Comparison of ENCODE assay signal across 22 mouse cellular contexts in genomic region chr6:10803383-10803782, GRCm38 (mm10).
A peak's percentile ranks its signal among the peaks of the same experiment; 100 is the strongest.
DNase-seq lines count a peak whose midpoint lies in the region; ATAC-seq lines count a peak whose summit lies in the region.
"Had no signal": no experiment of that assay in that cellular context is flagged by ENCODE, and none has a peak within 500 bp of the region (broad histone marks: within the 10 kb centered on the region; RNA-seq: fewer than 3 reads in every experiment).

No protein-coding gene starts in this region.

- H3K9me3 ChIP-seq in midbrain, embryonic 15.5 days: no peaks in the 10 kb centered on the region
- H3K9me3 ChIP-seq: G1E had no signal

- H3K4me1 ChIP-seq in midbrain, embryonic 15.5 days: no peaks in the 10 kb centered on the region

- WGBS in midbrain, embryonic 15.5 days: 77% methylated on average over 1 of the region's 1 CpGs

- no peak overlapping the region for H3K27ac ChIP-seq in midbrain, embryonic 15.5 days

- peak; percentile 99 for ATAC-seq in frontal cortex, adult (ENCODE audit: low TSS enrichment)
- no peak for ATAC-seq in midbrain, embryonic 15.5 days (replicated peaks)
- ATAC-seq in megakaryocyte, adult 5-6 weeks (ENCODE audit: poor library complexity, severe bottlenecking): no peak
- ATAC-seq: activated CD4-positive, CD25-positive, alpha-beta regulatory T cell, adult 4 months; CD4-positive, CD25-positive, alpha-beta regulatory T cell, adult 4 months; Patski had no signal

- H3K27me3 ChIP-seq in midbrain, embryonic 15.5 days (replicated peaks): no peaks in the 10 kb centered on the region
- H3K27me3 ChIP-seq: CH12.LX, Patski had no signal

- no peaks in the 10 kb centered on the region for H3K36me3 ChIP-seq in midbrain, embryonic 15.5 days (replicated peaks)
- H3K36me3 ChIP-seq: G1E had no signal

- DNase-seq in frontal cortex, adult 2 months (ENCODE audit: extremely low spot score in 1 of 2, low spot score in 1 of 2): no peak
- DNase-seq in brain, adult 2 months (ENCODE audit: low read depth, low spot score): peak; percentile 30
- peak; percentile 47 for DNase-seq in telencephalon, adult 2 months (ENCODE audit: low read depth, low spot score)
- DNase-seq: adrenal gland, adult 2 months; adrenal gland, adult 8-10 months; adrenal gland, postnatal 10 days; adrenal gland, postnatal 14 days; adrenal gland, postnatal 25 days; adrenal gland, postnatal 36 days; B cell, adult 2 months; cerebellum, adult 11 months; cerebellum, adult 11-12 months; cerebellum, adult 18-20 months; cerebellum, adult 2 months had no signal

- no peak overlapping the region for H3K4me2 ChIP-seq in midbrain, embryonic 15.5 days

- H3K4me3 ChIP-seq in midbrain, embryonic 15.5 days: no peak overlapping the region

- no peak overlapping the region for H3K9ac ChIP-seq in midbrain, embryonic 15.5 days

Comparison
In these comparisons a context has a peak if more than half of its experiments do, and no peak if none do; other contexts are left out.
1. DNase-seq: peak in brain, adult 2 months (single experiment) and telencephalon, adult 2 months (single experiment); none in frontal cortex, adult 2 months (0 of 2).